Mouse (Mus musculus) ES-E14 (cell line): ENCODE measurements around the gene Osgepl1. TPM values are rescaled to one million over a fixed set of nuclear protein-coding genes. Genes with fewer than 3 reads are reported as not detected.
A peak's percentile ranks its signal among the peaks of the same experiment; 100 is the strongest.

Source experiments
- DNase-seq: peaks from one replicate; pipeline ENCODE4 v3.0.0-alpha.2; 2013; ENCODE audit warnings: low read depth, low spot score
- H3K27ac ChIP-seq: 2 replicates; pipeline ENCODE4 v1.5.1; 2012; ENCODE audit warnings: low read depth, mild to moderate bottlenecking, low read length, moderate library complexity, mixed read lengths; ENCODE audit not compliant: poor library complexity, insufficient read depth, severe bottlenecking
- H3K36me3 ChIP-seq: 2 replicates; pipeline ENCODE4 v1.6.1; 2012; ENCODE audit warnings: mild to moderate bottlenecking, low read length, moderate library complexity, mixed read lengths; ENCODE audit not compliant: control insufficient read depth, poor library complexity, insufficient read depth, severe bottlenecking
- H3K4me1 ChIP-seq, 2 experiments: fragments of 150-350 bp in 1 of 2; sonication (generic) in 1 of 2; 2 replicates each; pipeline ENCODE4 v1.6.1; 2012; ENCODE audit warnings: low read length in 2 of 2, mild to moderate bottlenecking in 1 of 2, mixed read lengths in 1 of 2; ENCODE audit not compliant: control insufficient read depth in 2 of 2, insufficient read depth in 2 of 2, poor library complexity in 1 of 2
- H3K4me3 ChIP-seq, 2 experiments: fragments of 150-350 bp in 1 of 2; sonication (generic) in 1 of 2; 2 replicates each; pipeline ENCODE4 v1.5.1; 2012; ENCODE audit warnings: low read length in 2 of 2, low read depth in 1 of 2, mild to moderate bottlenecking in 1 of 2, mixed read lengths in 1 of 2; ENCODE audit not compliant: insufficient read depth in 1 of 2, poor library complexity in 1 of 2, severe bottlenecking in 1 of 2
- H3K9ac ChIP-seq: 2 replicates; pipeline ENCODE4 v1.6.1; 2012; ENCODE audit warnings: low read depth, mild to moderate bottlenecking, low read length, mixed read lengths; ENCODE audit not compliant: poor library complexity, insufficient read depth, severe bottlenecking
- H3K9me3 ChIP-seq: fragments of 150-350 bp; sonication (generic); 2 replicates; pipeline ENCODE4 v1.6.1; 2012; ENCODE audit warnings: low read depth, mild to moderate bottlenecking, low read length; ENCODE audit not compliant: control insufficient read depth, insufficient read depth
- CHD2 ChIP-seq: IDR thresholded peaks from 2 replicates; pipeline ENCODE4 v1.6.1; 2014; ENCODE audit warnings: mild to moderate bottlenecking, low read depth, low read length, inconsistent platforms
- HCFC1 ChIP-seq: IDR thresholded peaks from 2 replicates; pipeline ENCODE4 v1.6.1; 2012; ENCODE audit warnings: low read length, inconsistent platforms, borderline replicate concordance; ENCODE audit not compliant: insufficient read depth
- MAFK ChIP-seq: IDR thresholded peaks from 2 replicates; pipeline ENCODE4 v1.6.1; 2014; ENCODE audit warnings: mild to moderate bottlenecking, low read depth, low read length, inconsistent platforms; ENCODE audit not compliant: insufficient read depth
- ZC3H11A ChIP-seq: IDR thresholded peaks from 2 replicates; pipeline ENCODE4 v1.6.1; 2012; ENCODE audit warnings: low read depth, mild to moderate bottlenecking, inconsistent platforms, low read length, borderline replicate concordance
- ZNF384 ChIP-seq: IDR thresholded peaks from 2 replicates; pipeline ENCODE4 v1.6.1; 2012; ENCODE audit warnings: low read depth, low read length, inconsistent platforms
- in situ Hi-C, 2 experiments: fragments of 600-800 bp; cut with MboI; formaldehyde crosslinking; loops; one replicate each; pipeline ENCODE4 v1.15.1; 2025; ENCODE audit warnings: low sequenced_read_pairs in 2 of 2, inconsistent platforms in 1 of 2; ENCODE audit not compliant: unreplicated experiment in 2 of 2
- total RNA-seq: library from RNA; depleted of rRNA; stranded (reverse); fragments of 300-350 nt; gene quantifications from 2 replicates; pipeline ENCODE4 v1.2.3, GENCODE M21; 2012; rRNA removed

Osgepl1 gene
- total RNA-seq, 1 experiment: 10.0 TPM

GRCm38 (mm10) chr1:53341071-53341470 is 27.6 kb downstream of the Osgepl1 start:
- in situ Hi-C loops: no loop called here
- no peak for DNase-seq
- no peak overlapping the region for H3K9ac ChIP-seq
- TF ChIP-seq ZNF384: no peak
- TF ChIP-seq ZC3H11A: no peak
- TF ChIP-seq MAFK: no peak
- no peak for TF ChIP-seq HCFC1
- TF ChIP-seq CHD2: no peak
- H3K36me3 ChIP-seq: no peaks in the 10 kb centered on the region
- no peak overlapping the region for H3K27ac ChIP-seq
- no peaks in the 10 kb centered on the region for H3K4me1 ChIP-seq
- no peak overlapping the region for H3K4me3 ChIP-seq
- H3K9me3 ChIP-seq: no peaks in the 10 kb centered on the region

DNA sequence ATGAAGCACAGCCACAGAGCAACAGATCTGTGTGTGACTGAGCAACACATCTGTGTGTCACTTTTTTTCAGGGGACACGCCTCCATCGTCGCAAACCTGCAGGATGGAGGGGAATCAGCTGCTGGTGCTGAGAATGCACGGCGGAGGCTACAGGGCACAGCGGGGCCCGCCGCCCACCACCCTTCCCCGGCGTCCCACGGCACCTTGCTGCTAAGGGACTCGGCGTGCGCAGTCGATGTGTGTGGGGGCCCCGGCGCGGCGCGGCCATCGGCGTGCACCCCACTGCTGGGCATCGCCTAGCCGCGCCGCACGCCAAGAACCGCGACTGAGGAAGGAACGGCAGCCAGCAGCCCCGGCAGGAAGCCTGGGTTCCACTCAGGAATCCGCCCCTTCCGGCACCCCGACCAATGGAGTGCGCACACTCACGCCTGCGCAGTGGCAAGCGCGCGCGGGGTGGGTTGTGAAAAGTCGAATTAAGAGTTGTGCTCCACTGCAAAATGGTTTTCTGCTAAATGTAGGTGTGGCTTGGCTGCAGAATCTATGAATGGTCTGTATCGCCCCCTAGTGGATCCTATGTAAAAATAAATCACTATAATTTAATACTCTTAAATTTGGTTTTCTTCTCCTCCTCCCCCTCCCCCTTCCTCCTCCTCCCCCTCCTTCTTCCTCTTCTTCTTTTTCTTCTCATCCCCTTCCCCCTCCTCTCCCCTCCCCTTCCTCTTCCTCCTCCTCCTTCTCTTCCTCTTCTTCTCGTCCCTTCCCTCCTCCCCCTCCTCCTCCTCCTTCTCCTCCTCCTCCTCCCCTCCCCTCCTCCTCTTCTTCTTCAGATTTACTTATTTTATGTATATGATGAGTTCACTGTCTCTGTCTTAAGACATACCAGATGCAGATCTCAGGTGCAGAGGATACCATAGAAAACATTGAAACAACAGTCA is 39.2 kb downstream of the Osgepl1 start, which contains the start of the genes Asdurf, Gm28551 and Asnsd1:
Asdurf (minus strand) TSS at position 293 of the 935 bp plus-strand sequence.
Gm28551 (minus strand) TSS at position 341 of the 935 bp plus-strand sequence.
Asnsd1 (minus strand) TSS at position 426 of the 935 bp plus-strand sequence.
- Histone ChIP-seq H3K9me3 (no peaks in the 10 kb centered on the region), H3K4me1 (no peaks in the 10 kb centered on the region), H3K4me3 (peak within 1 kb of the TSS; percentile 86 to 92), H3K27ac (peak within 1 kb of the TSS; percentile 48; the same call in 1 of the 2 replicates), H3K9ac (peak within 1 kb of the TSS; percentile 93), H3K36me3 (peaks cover 6% of the 10 kb centered on the region)
- in situ Hi-C loops: no loop called here
- no peak for TF ChIP-seq CHD2
- no peak for TF ChIP-seq ZNF384
- TF ChIP-seq MAFK: no peak
- 0 out of 2 replicates have a peak, but pooled peaks have one; percentile 67 for TF ChIP-seq HCFC1
- peak; percentile 31; the same call in 1 of the 2 replicates for TF ChIP-seq ZC3H11A
- DNase-seq: peak; percentile 85

GRCm38 (mm10) chr1:53358988-53359387 is 45.6 kb downstream of the Osgepl1 start:
- DNase-seq: no peak
- H3K9ac ChIP-seq: no peak overlapping the region
- no peaks in the 10 kb centered on the region for H3K9me3 ChIP-seq
- H3K27ac ChIP-seq: no peak overlapping the region
- no peaks in the 10 kb centered on the region for H3K4me1 ChIP-seq
- no peak overlapping the region for H3K4me3 ChIP-seq
- in situ Hi-C loops: no loop called here
- H3K36me3 ChIP-seq: no peaks in the 10 kb centered on the region
- no peak for TF ChIP-seq MAFK
- TF ChIP-seq ZC3H11A: no peak
- no peak for TF ChIP-seq ZNF384
- no peak for TF ChIP-seq CHD2
- TF ChIP-seq HCFC1: no peak

Other genes with a start within 250 kb of the Osgepl1 start
- gene 1700019A02Rik, start 126.0 kb upstream of the Osgepl1 start, total RNA-seq: 0.95 and 2.3 TPM in 2 replicates
- 14.1 and 15.2 TPM in 2 replicates for gene Pms1, start 16.6 kb upstream of the Osgepl1 start, total RNA-seq
- gene Ormdl1, start 16.5 kb upstream of the Osgepl1 start, total RNA-seq: 32.0 and 35.1 TPM in 2 replicates
- gene Gm28778, start 16.5 kb upstream of the Osgepl1 start, total RNA-seq: 0.85 TPM in 1 of 2 replicates, not detected in the other
- gene Asdurf, start 39.0 kb downstream of the Osgepl1 start, total RNA-seq: not detected in 2 replicates
- 0.09 and 0.21 TPM in 2 replicates for gene Gm28551, start 39.0 kb downstream of the Osgepl1 start, total RNA-seq
- 36.3 and 48.9 TPM in 2 replicates for gene Asnsd1, start 39.1 kb downstream of the Osgepl1 start, total RNA-seq